Mouse (Mus musculus) kidney, embryonic 16.5 days (tissue): ENCODE measurements around the gene Wnt10b. TPM values are rescaled to one million over a fixed set of nuclear protein-coding genes. Genes with fewer than 3 reads are reported as not detected.

Source experiments
- ATAC-seq: fragments of 200-750 bp; cut with Nextera tagmentation; 2 replicates; pipeline ENCODE4 v1.8.0; 2017; ENCODE audit warnings: moderate TSS enrichment; ENCODE audit not compliant: low FRiP score, low TSS enrichment
- H3K27ac ChIP-seq: fragments of 300-500 bp; sonication (generic); 2 replicates; pipeline ENCODE4 v1.5.1; 2014; ENCODE audit warnings: low read length
- H3K27me3 ChIP-seq: fragments of 300-500 bp; sonication (generic); 2 replicates; pipeline ENCODE4 v1.6.1; 2014; ENCODE audit warnings: low read length, control low read depth, mixed read lengths; ENCODE audit not compliant: insufficient read depth
- H3K36me3 ChIP-seq: fragments of 300-500 bp; sonication (generic); 2 replicates; pipeline ENCODE4 v1.6.1; 2014; ENCODE audit warnings: low read length, control low read depth, mixed read lengths; ENCODE audit not compliant: insufficient read depth
- H3K4me1 ChIP-seq: fragments of 300-500 bp; sonication (generic); 2 replicates; pipeline ENCODE4 v1.6.1; 2014; ENCODE audit warnings: low read length, control low read depth, mixed read lengths; ENCODE audit not compliant: insufficient read depth
- H3K4me2 ChIP-seq: fragments of 300-500 bp; sonication (generic); replicated peaks from 2 replicates; pipeline ENCODE4 v1.6.1; 2014; ENCODE audit warnings: low read depth, low read length
- H3K4me3 ChIP-seq: fragments of 300-500 bp; sonication (generic); 2 replicates; pipeline ENCODE4 v1.5.1; 2014; ENCODE audit warnings: mild to moderate bottlenecking, low read length
- H3K9ac ChIP-seq: fragments of 300-500 bp; sonication (generic); replicated peaks from 2 replicates; pipeline ENCODE4 v1.6.1; 2014; ENCODE audit warnings: low read length
- H3K9me3 ChIP-seq: fragments of 300-500 bp; sonication (generic); 2 replicates; pipeline ENCODE4 v1.6.1; 2016; ENCODE audit warnings: low read length, control low read depth
- WGBS: fragments of 180-500 bp; shearing (Covaris S2); extraction: QIAGEN DNeasy Blood & Tissue Kit; methylation state at CpG from one replicate; pipeline ENCODE4 v1.1.7; 2014; 5-methylcytosine and 5-hydroxymethylcytosine counted together
- polyA plus RNA-seq: library from polyadenylated mRNA; unstranded; fragments of >200 nt; fragmentation: Nextera tagmentation; extraction: Ambion mirVana; gene quantifications from 2 replicates; pipeline ENCODE4 v1.2.1, GENCODE M21; 2015

Gene Wnt10b
- polyA plus RNA-seq, 1 experiment from 2014 or later = 0.17 TPM

GRCm38 (mm10) chr15:98736521-98736920 lies 41.4 kb downstream of the Wnt10b start:
- H3K27me3 ChIP-seq = no peaks in the 10 kb centered on the region
- no peak overlapping the region for H3K27ac ChIP-seq
- H3K4me2 ChIP-seq = no peak overlapping the region
- H3K4me1 ChIP-seq = peaks cover 5% of the 10 kb centered on the region; the same call in 1 of the 2 replicates
- no peak overlapping the region for H3K9ac ChIP-seq
- no peak for ATAC-seq
- H3K36me3 ChIP-seq = peaks cover 48% of the 10 kb centered on the region
- no peak overlapping the region for H3K4me3 ChIP-seq
- 88% methylated on average over 10 of the region's 10 CpGs for WGBS
- H3K9me3 ChIP-seq = no peaks in the 10 kb centered on the region

DNA sequence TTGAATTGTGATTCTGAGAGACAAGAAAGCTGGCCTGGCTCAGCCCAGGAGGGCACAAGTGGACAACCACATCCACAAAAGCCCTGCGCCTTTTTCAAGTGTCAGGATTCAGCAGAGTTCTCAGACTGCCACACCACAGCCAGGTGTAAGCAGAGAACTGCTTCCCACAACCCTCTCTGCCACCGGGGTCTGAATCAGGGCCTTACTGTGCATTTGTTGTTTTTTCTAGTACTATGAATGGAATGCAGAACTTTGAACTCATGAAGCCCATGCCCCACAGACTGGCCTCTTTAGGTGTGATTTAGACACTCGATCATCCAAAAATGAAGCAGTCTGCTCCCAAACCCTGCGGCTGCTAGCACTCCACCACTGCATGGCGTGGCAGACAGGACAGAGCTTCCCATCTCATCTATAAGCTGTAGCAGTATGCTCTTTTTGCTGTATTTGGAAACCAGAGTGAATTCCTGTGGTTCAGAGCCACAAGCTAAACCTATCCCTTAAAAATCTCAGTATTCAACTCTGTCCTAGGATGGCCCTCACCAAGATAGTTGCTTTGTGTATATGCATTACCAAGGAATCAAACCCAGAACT lies 43.9 kb downstream of the Wnt10b start:
- H3K9ac ChIP-seq = no peak overlapping the region

DNA sequence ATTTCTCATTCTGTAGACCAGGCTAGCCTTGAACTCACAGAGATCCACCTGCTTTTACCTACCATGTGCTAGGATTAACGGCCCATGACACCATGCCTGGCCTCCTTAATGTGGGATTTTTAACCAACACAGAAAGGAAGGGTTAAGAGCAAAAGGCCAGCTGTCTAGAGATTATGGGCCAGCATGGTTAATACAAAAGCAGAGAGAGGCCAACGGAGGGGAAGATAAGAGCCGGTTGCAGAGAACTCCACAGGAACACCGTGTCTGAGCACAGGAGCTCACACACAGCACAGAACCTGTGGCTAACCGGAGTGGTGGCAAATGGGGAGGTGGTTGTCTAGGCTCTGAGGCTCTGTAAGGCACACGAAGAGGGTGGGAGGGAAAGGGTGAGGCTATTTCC lies 44.6 kb downstream of the Wnt10b start:
- Histone ChIP-seq H3K27ac (no peak overlapping the region), H3K27me3 (no peaks in the 10 kb centered on the region), H3K9me3 (no peaks in the 10 kb centered on the region), H3K4me1 (peaks cover 9% of the 10 kb centered on the region; the same call in 1 of the 2 replicates), H3K9ac (no peak overlapping the region), H3K4me2 (no peak overlapping the region), H3K4me3 (no peak overlapping the region), H3K36me3 (peaks cover 19% of the 10 kb centered on the region)
- ATAC-seq = no peak
- WGBS = 62% methylated on average over 6 of the region's 6 CpGs

More for the DNA sequence above, 43.9 kb downstream of the Wnt10b start:
- Histone ChIP-seq H3K4me1 (peaks cover 9% of the 10 kb centered on the region; the same call in 1 of the 2 replicates), H3K27ac (0 out of 2 replicates have a peak overlapping the region, but pooled peaks have one; percentile 20), H3K4me3 (no peak overlapping the region), H3K9me3 (no peaks in the 10 kb centered on the region), H3K36me3 (peaks cover 25% of the 10 kb centered on the region), H3K27me3 (no peaks in the 10 kb centered on the region), H3K4me2 (no peak overlapping the region)
- no peak; the same call in 1 of the 2 replicates for ATAC-seq
- 72% methylated on average over 5 of the region's 5 CpGs for WGBS

DNA sequence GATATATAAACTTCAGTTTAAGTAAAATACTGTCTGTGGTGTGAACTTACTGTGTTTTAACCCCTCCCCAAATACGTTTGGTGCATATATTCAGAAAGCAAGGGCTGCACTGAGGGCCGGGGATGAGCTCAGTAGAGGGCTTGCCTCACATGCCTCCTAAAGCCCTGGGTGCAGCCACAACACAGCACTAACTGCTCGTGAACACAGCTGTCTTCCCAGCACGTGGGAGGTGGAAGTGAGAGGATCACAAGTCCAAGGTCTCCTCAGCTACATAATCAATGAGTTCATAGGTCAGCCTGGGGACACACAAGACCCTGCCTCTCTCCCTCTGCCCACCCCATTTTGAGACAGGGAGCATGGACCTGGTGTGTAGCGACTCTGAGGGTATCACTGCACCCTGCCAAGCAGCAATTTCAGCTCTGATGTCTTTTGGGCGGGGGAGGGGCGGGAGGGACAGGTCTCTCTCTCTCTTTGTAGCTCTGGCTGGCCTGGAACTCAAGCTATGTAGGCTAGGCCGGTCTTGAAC lies 45.9 kb downstream of the Wnt10b start:
- H3K27me3 ChIP-seq = no peaks in the 10 kb centered on the region
- no peak overlapping the region for H3K4me3 ChIP-seq
- no peak overlapping the region for H3K27ac ChIP-seq
- no peak overlapping the region for H3K4me2 ChIP-seq
- no peak for ATAC-seq
- 53% methylated on average over 8 of the region's 8 CpGs for WGBS
- no peaks in the 10 kb centered on the region for H3K9me3 ChIP-seq
- H3K9ac ChIP-seq = no peak overlapping the region
- H3K36me3 ChIP-seq = peaks cover 15% of the 10 kb centered on the region
- H3K4me1 ChIP-seq = peaks cover 13% of the 10 kb centered on the region

DNA sequence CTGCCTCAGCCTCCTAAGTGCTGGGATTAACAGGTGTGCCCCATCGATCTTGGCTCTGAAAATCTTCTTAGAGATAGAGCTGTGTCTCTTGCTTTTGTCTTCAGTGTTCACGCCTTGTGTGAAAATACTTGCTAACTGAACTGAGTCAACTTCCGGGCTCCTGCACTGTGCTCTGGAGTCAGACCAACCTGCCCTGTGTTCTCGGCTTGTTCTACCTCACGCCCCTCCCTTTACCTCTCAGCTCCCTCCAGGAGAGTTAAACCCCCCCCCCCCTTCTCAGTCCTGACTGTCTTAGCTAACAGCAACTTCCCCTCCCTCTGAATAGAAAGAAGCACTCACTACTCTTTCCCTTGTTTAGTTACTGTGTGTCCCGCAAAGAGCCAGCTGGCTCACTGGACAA lies 47.2 kb downstream of the Wnt10b start:
- H3K9me3 ChIP-seq = no peaks in the 10 kb centered on the region
- H3K4me3 ChIP-seq = no peak overlapping the region
- ATAC-seq = no peak
- H3K4me2 ChIP-seq = no peak overlapping the region
- no peaks in the 10 kb centered on the region for H3K27me3 ChIP-seq
- 77% methylated on average over 6 of the region's 6 CpGs for WGBS
- no peak overlapping the region for H3K27ac ChIP-seq
- peaks cover 4% of the 10 kb centered on the region; the same call in 1 of the 2 replicates for H3K36me3 ChIP-seq
- H3K9ac ChIP-seq = no peak overlapping the region
- peaks cover 17% of the 10 kb centered on the region for H3K4me1 ChIP-seq

DNA sequence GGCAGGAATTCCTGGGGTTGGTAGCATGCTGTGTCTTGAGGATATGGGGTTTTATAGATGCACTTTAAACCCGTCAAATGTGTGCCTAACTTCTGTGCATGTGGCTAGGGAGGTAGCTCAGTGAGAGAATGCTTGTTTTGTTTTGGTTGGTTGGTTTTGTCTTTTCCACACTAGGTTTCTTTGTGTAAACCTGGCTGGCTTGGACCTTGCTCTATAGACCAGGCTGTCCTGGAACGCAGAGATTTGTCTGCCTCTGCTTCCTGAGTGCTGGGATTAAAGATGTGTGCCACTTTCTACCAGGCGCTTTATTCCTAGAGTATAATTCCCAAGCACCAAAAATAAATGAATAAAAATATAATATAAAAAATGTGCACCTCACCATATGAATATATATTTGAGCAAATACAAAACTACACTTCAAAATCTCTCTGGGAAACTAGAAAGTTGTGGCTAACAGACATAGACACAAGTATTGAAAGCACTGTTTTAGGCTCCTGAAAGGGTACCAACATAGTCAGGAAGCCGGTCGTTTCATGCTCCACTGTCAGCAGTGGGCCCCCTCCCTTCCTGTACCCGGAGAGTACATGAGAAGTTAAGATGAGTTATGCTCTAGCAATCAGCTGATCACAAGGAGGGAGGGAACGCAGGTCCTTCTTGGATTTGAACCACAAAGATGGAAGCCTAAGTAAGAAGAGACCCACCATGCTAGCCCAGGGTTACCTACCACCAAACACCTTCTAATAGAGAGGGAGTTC lies 48.0 kb downstream of the Wnt10b start:
- no peak overlapping the region for H3K4me3 ChIP-seq
- 38% methylated on average over 7 of the region's 7 CpGs for WGBS
- no peaks in the 10 kb centered on the region for H3K27me3 ChIP-seq
- no peak for ATAC-seq
- no peak overlapping the region for H3K27ac ChIP-seq
- peaks cover 17% of the 10 kb centered on the region for H3K4me1 ChIP-seq
- H3K9me3 ChIP-seq = no peaks in the 10 kb centered on the region
- H3K9ac ChIP-seq = no peak overlapping the region
- no peaks in the 10 kb centered on the region for H3K36me3 ChIP-seq
- H3K4me2 ChIP-seq = no peak overlapping the region

DNA sequence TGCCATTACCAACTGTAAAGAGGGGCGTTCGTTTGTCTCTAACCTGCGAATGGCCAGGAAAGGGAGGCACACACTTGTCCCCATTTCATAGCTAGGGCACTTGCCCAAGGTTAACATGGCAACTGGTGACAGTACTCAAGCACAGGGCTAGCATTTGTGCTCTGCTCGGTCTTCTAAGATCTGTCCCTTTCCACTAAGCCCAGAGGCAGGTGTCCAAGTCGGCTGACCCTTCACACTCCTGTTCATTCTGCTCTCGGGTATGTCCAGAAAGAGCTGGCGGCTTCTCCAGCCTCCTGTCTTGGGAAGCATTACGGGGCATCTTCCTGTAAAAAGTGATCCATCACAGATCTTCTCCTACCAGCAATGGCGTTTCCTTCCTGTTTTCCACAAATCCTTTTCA lies 49.6 kb downstream of the Wnt10b start:
- WGBS = 16% methylated on average over 9 of the region's 9 CpGs
- H3K9me3 ChIP-seq = no peaks in the 10 kb centered on the region
- H3K4me3 ChIP-seq = peak overlapping the region; percentile 59; the same call in 1 of the 2 replicates
- no peaks in the 10 kb centered on the region for H3K36me3 ChIP-seq
- H3K9ac ChIP-seq = no peak overlapping the region
- H3K27ac ChIP-seq = no peak overlapping the region
- ATAC-seq = 0 out of 2 replicates have a peak, but pooled peaks have one; percentile 0
- H3K4me2 ChIP-seq = peak overlapping the region; percentile 84
- H3K27me3 ChIP-seq = no peaks in the 10 kb centered on the region
- H3K4me1 ChIP-seq = peaks cover 29% of the 10 kb centered on the region

DNA sequence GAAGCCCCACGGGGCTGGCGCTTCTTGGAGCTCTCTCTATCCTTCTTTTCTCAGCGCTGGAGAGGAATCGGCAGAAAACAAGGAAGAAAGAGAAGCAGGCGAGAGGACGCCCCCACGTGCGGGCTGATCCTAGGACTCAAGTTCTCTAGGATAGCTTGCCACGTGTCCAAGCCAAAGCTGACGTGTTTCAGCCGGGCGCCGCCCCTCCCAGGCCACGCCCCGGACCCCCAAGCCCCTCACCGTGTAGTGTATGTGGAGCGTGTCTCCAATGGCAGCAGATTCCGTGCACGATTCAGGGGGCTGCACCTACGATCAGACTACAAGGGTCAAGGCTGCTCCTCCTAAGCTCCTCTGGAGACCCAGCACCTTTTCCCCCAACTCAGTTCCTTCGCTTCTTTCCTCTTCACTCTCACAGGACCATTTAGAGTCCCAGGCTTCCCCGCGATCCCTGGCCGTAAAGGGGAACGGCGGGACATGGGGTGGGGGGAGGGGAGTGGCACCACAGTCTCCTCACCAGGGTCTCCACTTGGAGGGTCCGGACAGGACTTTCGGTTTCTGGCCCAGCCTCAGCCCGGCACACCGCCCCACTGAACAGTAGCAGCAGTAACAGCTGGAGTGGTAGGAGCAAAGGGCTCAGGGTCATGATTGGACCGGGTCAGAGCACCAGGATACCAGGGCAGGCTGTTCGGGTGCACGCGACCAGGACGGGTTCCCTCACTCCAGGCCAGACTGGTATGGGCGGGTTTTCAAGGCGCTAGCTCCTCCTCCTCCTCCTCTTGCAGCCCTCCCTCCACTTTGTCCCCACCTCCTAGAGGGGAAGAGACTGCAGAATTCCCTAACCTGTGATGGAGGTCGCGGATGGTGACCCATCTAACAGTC lies 50.3 kb downstream of the Wnt10b start, which contains the start of gene Fkbp11:
Fkbp11 (minus strand) TSS at position 756 of the 879 bp plus-strand sequence.
- no peaks in the 10 kb centered on the region for H3K36me3 ChIP-seq
- H3K9me3 ChIP-seq = no peaks in the 10 kb centered on the region
- H3K4me3 ChIP-seq = peak within 1 kb of the TSS; percentile 59
- peak within 1 kb of the TSS; percentile 0; the same call in 1 of the 2 replicates for H3K27ac ChIP-seq
- under 1% methylated on average over 39 of the region's 39 CpGs for WGBS
- peaks cover 35% of the 10 kb centered on the region for H3K4me1 ChIP-seq
- peak; percentile 83 for ATAC-seq
- H3K4me2 ChIP-seq = peak within 1 kb of the TSS; percentile 84
- H3K27me3 ChIP-seq = no peaks in the 10 kb centered on the region
- peak within 1 kb of the TSS; percentile 68 for H3K9ac ChIP-seq

DNA sequence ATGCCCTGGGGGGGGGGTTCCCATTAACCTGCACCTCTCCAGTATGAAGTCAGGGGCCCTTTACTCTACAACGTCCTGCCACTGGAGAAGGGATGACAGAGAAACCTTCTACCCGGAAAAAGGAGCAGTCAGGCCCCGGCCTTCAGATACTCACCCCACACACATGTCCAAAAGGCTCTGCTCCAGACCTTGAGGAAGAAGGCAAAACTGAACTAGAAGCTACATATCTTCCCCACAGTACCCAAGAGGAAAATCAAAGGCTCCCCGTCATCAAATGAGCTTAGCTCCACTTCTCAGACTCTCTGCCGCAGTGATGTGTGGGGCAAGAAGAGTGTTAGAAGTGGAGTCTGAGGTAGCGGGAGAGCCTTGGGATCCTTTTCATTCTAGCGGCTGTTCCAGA lies 51.2 kb downstream of the Wnt10b start:
- Histone ChIP-seq H3K4me2 (peak overlapping the region; percentile 84), H3K4me1 (peaks cover 38% of the 10 kb centered on the region), H3K27me3 (no peaks in the 10 kb centered on the region), H3K9ac (peak overlapping the region; percentile 68), H3K27ac (no peak overlapping the region), H3K4me3 (peak overlapping the region; percentile 59), H3K9me3 (no peaks in the 10 kb centered on the region), H3K36me3 (no peaks in the 10 kb centered on the region)
- WGBS = 35% methylated on average over 7 of the region's 7 CpGs
- no peak for ATAC-seq
